Mouse (Mus musculus) frontal cortex, postnatal 10 days (tissue): ENCODE results near the gene 4930426L09Rik.
"Not testable (repeated sequence)": the region's sequence is repeated elsewhere in the genome, so short reads cannot be mapped to it uniquely, and the experiment has no call there.

Experiments used
- DNase-seq, 2 experiments: peaks; one replicate each; pipeline ENCODE4 v3.0.0; 2022; ENCODE audit warnings: low spot score in 2 of 2, mixed read lengths in 1 of 2

Gene 4930426L09Rik

DNA sequence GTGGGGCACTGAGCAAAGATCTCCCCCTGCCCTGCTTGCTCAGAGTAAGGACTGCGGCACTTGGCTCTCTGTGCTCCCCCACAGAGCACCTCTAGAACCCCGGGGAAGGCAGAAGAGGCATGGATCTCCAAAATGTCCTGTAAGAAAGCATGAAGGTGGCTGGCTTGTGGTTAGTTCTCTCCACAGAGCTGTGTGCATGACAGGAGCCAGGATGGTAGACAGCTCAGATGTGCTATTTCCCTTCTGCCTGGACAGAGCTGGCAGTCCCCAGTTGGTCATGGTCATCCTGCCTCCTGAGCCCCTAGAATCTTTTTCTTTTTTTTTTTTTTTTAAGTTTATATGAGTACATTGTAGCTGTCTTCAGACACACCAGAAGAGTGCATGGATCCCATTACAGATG is 27.7 kb upstream of the 4930426L09Rik start:
- DNase-seq: no peak

DNA sequence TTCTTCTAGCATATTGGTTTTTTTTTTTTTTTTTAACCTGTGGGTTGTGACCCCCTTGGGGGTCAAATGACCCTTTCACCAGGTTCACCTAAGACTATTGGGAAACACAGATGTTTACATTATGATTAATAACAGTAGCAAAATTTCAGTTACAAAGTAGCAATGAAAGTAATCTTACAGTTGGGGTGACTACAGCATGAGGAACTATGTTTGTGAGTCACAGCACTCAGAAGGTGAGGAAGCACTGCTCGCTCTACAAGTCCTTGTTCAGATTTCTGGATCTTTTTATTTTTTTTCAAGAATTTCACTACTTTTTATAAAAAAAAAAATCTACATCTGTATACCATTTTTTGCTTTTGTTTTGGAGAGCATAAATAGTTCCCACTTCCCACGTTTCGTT is 26.6 kb upstream of the 4930426L09Rik start:
- DNase-seq: no peak

DNA sequence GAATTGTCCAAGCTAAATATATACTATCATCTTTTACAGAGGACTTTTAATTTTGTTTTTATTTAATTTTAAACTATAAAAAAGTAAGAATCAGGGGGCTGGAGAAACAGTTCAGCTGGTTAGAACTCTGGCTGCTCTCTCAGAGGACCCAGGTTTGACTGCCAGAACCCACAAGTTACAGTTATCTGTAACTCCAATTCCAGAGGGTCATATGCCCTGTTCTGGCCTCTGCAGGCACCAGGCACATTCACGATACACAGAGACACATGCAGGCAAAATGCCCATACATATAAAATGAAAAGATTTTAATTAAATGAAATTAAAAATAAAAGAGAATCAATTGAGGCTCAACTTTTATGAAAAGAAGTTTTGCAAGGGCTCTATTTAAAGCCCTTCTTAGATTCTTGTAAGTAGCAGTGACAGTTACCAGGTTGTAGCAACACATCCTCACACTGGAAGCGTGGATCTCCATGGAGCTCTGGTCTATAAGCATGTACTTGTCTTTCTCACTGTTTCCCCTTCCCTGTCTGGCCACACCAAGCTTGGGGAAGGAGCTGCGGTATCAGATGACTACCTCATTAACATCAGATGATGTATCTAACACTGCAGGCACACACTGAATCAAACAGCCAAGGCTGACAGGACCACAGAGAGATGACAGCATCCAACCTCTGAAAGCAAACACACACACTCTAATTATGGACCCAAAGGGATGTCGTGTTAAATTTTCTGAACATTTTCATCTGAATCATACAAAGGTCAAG is 23.1 kb upstream of the 4930426L09Rik start:
- DNase-seq: no peak

DNA sequence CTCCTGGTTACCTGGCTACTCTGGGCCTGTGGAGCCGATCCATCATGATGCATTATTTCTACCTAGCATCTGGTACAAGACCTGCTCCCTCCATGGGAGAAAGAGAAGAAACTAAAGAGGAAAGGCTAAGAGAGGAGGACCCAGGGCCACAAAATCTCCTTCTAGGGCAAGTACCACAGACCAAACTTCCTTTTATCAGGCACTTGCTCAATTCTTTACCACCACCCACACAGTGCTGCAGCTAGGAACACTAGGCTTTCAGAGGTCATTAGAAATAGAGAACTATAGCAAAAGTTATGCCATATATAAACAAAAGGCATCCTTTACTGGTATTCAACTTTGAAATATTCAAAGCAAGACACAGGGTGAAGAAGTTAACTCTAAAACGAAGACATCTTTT is 22.0 kb upstream of the 4930426L09Rik start:
- no peak for DNase-seq

DNA sequence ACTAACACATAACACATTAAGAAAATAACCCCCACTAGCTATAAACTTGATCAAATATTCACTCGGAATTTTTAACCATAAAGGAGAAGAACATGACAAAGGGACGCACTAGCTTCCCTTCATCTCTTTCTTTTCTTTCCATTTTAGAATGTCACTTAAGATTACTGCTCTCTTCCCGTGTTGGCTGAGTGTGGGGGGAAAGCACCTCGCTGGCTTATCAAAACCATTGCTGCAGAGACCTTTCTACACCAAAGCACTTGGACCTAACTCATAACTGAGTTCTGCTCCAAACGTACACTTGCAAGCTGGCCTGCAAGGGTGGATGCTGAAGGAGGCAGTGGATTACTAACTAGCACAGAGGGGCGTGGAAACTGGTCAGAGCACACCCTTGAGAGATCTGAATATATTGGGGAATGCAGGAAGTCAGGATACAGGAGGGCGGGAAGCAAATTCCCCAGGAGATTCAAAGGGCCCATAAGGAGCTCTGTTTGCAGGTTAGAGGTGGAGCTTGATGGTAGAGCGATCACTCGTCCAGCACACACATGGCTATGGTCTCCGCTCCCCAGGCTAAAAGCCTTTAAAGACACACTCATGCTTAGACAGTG is 20.8 kb upstream of the 4930426L09Rik start:
- no peak for DNase-seq

DNA sequence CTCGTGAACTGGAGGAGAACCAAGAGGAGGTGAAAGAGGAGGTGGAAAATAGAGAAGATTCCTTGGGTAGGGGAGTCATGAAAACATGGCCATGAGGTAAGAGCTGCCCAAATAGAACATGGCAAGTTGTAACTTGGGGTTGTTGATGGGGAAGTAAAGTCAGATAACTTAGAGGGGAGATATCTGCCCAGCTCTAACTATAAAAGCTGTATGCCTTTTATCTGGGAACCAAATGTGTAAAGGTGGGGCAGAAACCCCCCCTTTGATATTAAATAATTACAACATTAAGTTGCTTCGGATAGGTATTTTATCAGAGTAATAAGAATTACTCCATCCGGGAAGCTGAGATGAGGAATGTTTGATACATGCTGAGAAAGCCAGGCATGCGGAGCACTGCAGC is 19.1 kb upstream of the 4930426L09Rik start:
- no peak for DNase-seq

DNA sequence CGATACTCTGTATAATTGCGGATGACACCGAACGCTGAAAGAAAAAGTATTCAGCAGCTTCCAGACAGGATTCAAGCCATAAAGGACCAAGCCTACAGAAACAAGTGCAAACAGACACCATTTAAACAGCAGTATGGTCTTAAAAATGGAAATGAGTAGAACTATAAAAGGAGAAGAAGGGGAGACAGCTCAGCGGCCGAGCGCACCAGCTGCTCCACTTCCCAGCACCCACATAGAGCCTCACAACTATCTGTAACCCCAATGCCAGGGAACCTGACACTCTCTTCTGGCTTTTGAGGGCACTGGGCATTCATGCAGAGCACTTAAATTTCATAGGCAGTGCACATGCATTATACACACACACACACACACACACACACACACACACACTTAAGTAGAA is 18.5 kb upstream of the 4930426L09Rik start:
- DNase-seq: no peak

DNA sequence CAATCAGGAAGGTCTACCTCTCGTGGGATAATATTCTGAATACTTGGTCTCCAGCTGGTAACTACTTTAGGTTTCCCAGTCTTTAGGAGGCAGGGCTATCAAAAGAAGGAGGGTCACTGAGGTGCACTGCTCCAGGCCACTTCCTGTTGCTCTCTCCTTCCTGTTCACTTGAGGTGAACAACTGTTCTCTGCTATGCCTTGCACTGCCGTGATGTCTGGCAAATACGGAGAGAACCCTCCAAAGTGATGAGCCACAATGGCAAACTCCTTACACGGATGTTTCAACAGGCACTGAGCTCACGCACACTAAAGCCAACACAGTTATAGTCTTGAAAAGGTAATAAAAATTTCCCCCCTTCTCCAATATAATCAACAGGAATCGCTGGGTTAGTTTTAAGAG is 15.6 kb upstream of the 4930426L09Rik start:
- no peak for DNase-seq

DNA sequence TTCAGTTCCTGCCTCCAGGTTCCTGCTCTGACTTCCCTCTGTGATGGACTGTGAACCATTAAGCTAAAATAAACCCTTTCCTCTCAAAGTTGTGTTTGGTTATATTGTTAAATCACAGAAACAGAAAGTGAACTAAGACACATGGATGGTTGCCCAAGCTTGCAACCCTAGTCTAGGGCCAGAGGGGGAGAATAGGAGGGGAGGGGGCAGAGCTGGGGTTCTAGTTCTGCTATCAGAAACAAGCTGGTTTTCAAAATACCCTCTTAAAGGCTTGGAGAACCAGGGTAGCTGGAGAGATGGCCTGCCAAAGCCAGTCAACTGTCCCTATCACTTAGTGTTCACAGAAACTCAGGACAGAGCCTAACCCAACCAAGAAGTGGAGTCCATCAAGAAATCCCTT is 14.6 kb upstream of the 4930426L09Rik start:
- DNase-seq: no peak

DNA sequence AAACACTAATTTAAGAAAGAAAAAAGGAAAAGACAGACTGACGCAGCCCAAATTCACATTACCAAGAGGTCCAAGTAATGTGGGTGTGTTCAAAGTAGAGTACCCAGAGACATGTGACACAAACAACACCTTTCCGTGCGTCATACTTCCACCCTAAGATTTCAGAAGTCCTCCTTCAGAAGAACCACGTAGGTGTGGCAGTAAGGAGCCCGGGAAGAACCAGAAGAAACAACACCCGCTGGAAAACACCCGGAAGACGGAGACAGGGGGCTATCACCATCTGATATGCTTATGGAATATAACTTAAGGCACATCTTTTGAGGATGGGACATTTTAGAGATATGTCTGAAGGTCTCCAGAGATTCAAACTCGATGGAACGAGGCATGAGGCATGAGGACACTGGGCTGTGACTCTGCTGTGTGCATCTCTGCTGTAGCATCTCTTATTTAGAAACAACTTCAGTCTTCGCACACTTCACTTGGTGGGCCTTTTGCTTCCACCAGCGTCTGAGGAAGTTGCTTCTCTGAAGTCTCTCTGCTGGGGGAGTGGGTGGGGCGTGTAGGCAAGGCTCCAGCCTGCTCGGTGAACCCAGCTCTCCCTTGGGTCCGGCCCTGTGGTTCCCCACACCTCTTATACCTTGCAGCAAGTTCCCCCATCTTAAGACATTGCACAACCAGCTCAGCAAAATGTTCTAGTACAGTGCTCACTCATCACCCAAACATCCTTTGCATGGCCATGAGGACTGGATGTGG is 13.9 kb upstream of the 4930426L09Rik start:
- DNase-seq: peak in 1 of 2 experiments; percentile 17

DNA sequence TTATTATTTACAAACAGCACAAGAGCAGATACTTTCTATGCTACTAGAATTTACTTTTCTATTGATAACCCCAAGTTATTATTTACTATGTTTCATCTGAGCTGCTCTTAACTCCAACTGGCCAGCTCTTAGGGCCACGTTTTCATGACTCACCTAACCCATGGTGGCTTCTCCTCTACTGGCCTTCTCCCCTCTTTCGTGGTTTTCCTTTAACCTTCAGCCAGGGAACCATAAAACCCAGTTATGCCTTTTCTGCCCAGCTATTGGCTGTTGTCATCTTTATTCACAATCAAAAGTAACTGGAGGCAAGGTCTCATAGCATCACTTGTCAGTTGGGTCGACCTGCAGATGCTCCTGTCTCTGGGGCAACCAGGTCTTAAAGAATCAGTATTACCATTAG is 12.6 kb upstream of the 4930426L09Rik start:
- DNase-seq: no peak

DNA sequence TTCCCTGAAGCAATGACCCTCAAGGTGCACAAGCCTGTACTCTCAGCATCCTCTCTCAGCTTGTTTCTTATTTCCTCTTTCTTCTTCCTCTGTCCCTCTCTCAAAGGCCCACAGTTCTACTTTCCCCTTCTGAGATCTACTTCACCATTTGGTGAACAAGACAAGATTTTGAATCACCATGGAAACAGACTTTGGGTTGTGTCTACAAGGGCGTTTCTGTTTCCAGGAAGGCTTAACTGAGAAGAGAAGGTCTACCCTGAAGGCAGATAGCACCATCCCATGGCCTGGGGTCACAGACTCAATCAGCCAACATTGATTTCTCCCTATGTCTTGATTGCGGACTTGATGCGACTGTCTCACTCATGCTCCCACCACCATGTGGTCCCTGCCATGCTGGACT is 9.3 kb upstream of the 4930426L09Rik start:
- DNase-seq: no peak

DNA sequence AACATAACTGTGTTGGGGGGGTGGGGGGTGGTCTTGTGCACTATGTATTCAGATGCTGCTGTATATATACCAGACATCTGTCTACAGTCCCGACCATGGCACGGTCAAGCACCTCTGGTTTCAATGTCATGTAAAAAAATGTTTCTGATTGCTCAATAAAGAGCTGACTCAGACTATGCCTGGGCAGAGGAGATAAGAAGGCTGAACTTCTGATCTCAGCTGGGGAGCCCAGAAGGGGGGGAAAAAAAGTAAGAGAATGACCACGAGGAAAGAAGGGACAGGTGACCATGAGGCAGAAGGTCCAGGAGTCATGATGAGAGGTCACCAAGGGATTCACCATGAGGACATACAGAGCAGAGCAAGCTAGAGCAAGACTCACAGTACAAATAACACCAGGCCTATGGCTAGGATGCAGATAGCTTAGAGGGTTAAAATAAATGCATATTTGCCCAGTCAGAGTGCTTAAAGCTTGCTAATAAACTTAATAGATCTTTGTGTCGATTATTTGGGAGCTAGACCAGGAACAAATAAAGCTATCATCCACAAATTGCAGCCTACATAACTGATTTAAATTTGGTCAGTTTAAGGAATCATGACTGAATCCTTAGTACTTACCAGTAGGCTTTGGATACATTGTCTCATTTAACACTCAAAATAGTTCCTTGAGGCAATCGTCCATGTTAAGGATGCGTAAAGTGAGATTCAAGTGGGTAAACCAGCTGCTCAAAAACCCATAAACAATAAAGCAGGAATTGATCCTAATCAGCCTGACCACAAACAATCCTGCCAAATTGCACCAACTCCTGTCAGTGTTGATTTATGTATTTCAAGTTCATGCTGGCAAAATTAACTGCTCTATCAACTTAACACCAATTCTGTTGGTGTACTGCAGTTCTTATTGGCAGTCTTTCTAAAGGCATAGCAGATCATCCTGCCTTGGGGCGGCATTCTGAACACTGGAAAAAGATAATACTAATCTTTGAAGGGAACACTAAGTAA is 5.3 kb upstream of the 4930426L09Rik start:
- no peak for DNase-seq

DNA sequence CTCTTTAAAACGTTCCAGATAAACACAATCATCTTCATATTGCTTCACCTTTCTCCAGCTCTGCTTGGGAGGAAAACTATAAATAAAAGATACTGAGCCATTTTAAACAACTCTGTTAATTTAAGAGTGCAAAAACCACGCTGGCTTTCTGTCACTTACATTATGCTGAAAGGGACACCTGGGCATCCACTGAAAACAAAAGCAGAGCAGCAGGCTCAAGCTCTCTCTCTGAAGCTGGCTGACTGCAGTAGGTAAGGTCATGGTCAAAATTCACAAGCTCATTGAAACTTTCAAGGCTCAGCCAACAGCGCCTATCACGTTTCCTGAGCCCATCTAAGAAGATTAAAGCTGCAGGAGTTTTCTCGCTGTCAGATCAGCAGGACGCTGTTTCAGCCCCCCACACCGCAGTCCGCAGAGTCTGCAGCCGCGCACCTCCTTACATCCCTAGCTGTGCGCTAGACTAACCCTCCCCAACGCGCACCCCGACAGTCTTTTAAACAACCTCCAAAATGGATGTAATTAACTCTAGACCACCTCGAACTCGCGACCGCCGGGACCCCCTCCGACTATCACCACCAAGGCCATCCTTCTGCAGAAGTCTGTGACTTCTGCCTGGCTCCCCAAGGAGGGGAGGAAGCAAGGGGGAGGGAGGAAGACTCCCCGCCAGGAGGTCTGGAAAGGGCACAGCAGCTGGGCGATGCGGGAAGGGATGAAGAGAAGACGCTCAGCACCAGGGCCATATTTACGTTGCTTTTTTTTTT is 1.5 kb upstream of the 4930426L09Rik start:
- peak in 1 of 2 experiments; percentile 17 for DNase-seq

DNA sequence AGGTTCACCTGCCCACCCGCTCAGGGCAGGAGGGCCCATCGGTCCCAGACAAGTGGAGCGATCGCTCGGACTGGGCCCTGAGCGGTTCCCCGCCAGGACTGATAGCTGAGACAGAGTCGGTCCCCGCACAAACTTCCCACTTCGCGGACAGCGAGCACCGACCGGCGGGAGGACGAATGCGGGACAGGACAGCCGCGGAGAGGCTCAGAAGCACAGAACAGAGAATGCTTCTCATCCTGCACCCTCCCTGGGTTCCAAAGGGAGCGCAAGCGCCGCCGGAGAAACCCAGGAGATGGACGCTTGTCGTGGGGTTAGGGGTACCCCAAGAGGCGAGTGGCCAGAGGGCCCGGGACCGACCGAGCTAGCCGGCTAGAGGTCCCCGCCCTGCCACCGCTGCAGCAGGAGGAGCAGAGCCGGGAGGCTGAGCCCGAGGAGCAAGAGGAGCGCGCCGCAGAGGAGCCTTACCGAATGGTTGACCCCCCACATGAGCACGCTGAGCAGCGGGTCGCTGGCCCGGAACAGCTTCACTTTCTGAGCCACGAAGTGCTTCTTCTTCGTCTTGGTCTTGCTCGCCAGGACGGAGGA is 664 bp upstream of the 4930426L09Rik start:
- DNase-seq: peak in 1 of 2 experiments; percentile 20

DNA sequence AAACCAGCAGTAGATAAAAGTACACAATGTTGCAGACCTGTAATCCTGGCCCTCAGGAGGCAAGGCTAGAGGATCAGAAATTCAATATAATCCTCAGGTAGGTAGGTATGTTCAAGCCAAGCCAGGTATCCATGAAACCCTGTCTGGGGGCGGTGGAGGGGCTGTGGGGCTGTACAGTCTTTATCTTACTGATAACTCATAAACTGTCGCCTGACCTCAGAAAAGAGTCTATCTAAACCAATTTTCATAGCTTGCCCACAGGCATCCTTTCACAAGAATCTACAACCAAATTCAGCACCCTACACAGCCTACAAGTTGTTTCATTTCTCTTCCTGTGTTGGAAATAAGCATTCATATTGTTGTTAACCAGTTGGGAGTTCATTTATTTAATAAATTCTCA is 1.3 kb downstream of the 4930426L09Rik start:
- DNase-seq: no peak

DNA sequence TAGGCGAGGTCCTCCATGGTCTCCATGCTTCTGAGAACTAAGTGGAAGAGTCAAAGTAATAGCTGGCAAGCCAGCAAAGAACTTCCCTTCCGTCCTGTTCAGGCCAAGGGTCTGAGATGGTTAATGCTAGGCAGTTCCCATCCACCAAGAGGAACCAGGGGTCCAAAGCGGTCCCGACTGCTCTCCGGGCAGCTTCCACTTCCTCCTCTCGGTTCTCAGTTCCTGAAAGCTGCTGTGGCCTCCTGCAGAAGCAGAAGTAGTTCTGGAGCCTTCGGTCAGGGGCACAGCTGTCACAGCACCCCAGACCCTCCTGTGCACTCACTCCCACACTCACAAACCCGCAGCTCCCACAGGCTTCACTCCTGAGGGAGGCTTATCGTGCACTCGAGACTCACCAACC is 6.7 kb downstream of the 4930426L09Rik start:
- peak in 1 of 2 experiments; percentile 33 for DNase-seq

DNA sequence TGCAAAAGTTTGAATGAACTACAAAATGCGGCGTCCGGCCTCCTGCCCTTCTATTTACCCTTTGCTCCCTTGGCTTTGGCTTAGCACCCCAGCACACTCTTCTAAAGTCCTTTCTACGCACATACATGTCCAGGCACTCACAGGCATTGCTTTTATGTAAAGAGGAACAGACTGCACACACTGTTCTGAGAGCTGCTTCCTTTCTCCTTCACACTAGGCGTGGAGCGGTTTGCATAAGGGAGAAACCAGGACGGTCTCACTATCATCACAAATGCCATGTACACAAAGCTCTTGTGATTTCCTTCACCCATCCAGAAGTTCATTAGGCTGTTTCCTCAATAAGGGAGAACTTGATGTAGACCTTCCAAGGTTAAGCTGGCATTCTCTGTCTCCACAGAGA is 8.0 kb downstream of the 4930426L09Rik start:
- DNase-seq: no peak

DNA sequence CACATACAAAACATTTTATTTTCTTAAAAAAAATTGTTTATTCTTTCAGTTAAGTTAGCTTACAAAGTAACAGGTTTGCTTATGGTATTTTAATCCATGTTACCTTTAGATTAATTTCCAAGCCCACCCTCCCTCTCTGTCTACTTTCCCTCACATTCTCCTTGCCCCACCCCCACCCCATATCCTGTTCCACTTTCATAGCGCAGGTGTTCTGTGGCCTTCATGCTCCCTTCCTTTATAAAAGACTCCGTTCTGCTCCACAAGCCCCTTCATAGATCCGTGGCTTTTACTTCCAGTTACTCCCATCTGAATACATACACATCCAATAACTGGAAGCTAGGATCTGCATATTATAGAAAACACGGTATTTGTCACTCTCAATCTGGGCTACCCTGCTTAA is 9.4 kb downstream of the 4930426L09Rik start:
- no peak for DNase-seq

DNA sequence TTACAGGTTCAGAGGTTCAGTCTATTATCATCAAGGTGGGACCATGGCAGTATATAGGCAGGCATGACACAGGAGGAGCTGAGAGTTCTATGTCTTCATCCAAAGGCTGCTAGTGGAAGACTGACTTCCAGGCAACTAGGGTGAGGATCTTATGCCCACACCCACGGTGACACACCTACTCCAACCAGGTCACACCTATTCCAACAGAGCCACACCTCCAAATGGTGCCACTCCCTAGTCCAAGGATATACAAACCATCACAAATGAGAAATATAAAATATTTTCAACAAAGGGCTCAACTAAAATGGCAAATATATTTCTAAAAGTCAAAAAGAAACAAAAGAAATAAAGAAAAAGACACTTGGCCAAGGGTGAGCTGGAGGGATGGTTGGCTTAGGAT is 12.4 kb downstream of the 4930426L09Rik start:
- not testable (repeated sequence) for DNase-seq
